Mouse (Mus musculus): Measurements from ENCODE around the gene Hhip.

GRCm38 (mm10) chr8:80055777-80056176, 2.0 kb downstream of the Hhip start:
- TF ChIP-seq CTCF (conservative IDR thresholded peaks at IDR 0.05; ENCODE audit: insufficient read depth, insufficient read length, low read depth, low read length) = no peak
- no peak for TF ChIP-seq POLR2A (IDR thresholded peaks at IDR 0.05; ENCODE audit: low read depth, low read length)

Measured in kidney, adult 2 months (tissue).